Mouse (Mus musculus) left cerebral cortex, postnatal 4 days (tissue): Measurements from ENCODE around the gene Msantd4. TPM values are rescaled to one million over a fixed set of nuclear protein-coding genes. Genes with fewer than 3 reads are reported as not detected.
"Not testable (repeated sequence)": the region's sequence is repeated elsewhere in the genome, so short reads cannot be mapped to it uniquely, and the experiment has no call there.

ENCODE experiments used
- DNase-seq: peaks from one replicate; pipeline ENCODE4 v3.0.0-alpha.2; 2022
- intact Hi-C: fragments of 180-260 bp; cut with DNase I; formaldehyde crosslinking; loops from one replicate; pipeline ENCODE4 v1.15.1; 2025
- microRNA-seq: library from miRNA; unstranded; fragments of <30 nt; microRNA quantifications from one replicate; pipeline ENCODE4 v1.2.0, GENCODE M21; 2022
- total RNA-seq, 2 experiments: library from RNA; stranded (reverse); gene quantifications; 2 replicates each; pipeline ENCODE4 v1.2.3; 2021

Msantd4 gene
- total RNA-seq, result 10 to 100 TPM; 41.6 to 44.9 TPM

DNA sequence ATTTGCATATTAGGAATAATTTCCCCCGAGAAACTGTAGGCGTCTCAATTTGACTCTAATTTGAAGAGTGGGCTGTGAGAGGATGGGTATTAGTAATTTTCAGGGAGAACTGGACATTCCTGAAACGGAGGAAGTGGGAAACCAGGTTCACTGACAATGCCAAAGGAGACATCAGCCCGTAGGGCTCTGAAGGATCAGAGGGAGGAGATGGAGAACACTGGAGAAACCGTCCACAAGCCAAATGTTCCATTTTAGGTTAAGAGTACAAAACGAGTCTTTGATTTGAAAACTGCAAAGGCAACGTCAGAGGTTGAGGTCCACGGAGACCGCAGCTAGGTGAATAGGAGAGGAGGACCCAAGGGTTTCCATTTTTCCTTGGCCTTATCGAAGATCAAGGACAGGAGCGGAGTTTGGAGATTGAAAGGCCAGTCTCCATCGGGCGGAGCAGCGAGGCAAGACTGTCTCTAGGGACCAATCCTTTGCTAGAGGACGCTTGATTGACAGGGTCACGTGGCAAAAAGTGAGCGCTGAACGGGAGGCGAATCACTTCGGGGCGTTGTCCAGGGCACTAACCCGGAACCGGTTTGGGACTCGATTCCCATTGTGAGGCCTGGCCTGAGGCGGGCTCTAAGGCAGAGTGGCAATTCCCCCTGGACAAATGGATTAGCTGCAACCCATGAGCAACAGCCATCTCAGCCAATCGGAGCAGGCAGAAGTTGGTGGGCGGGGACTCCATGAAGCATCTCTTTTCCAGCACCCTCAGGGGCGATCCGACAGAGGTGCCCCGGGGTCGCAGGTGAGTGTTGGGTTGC is at the start of gene Msantd4:
Gene Msantd4, plus strand, starts transcription at position 735 of the 812 bp plus-strand sequence.
- peak; percentile 98 for DNase-seq
- intact Hi-C loops, result no loop called here

DNA sequence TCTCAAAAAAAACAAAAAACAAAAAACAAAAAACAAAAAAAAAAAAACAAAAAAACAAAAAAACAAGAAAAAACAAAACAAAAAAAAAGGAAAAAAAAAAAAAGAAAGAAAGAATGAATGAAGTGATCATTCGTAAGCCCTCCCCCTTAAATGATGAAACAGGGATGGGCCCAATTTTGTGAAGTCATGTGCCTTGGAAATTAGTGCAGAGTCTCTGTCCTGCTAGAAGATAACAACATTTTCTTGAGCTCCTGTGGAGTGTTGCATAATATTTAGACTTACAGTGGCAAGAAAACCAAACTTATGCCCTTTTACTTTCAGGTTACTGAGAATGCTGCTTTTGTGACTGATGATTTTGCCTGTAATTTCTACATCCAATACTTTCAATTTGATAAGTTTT is 23.2 kb upstream of the Msantd4 start:
- DNase-seq, result no peak
- intact Hi-C loops, result no loop called here

DNA sequence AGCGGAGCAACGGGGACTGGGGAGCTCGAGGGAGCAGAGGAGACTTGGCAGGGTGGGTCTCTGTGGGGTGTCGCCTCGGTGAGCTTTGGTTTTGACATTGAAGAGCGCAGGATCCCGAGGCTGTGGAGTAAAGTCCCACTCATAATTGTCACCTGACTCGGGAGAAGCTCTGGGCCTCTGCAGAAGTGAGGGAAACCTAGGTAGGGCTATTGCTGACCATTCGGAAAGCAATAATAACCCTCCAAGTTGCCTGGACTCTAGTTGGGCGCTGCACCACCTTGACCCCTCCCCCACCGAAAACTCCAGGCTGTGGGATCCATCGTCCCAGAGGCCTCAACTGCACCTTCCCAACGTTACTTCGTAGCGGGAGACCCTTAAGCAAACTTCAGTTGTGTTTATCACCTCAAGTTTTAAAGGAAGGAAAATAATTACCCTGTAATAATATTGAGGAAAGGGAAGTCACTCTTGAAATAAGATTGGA is 318 bp downstream of the Msantd4 start:
- no peak for DNase-seq
- intact Hi-C loops, result no loop called here

DNA sequence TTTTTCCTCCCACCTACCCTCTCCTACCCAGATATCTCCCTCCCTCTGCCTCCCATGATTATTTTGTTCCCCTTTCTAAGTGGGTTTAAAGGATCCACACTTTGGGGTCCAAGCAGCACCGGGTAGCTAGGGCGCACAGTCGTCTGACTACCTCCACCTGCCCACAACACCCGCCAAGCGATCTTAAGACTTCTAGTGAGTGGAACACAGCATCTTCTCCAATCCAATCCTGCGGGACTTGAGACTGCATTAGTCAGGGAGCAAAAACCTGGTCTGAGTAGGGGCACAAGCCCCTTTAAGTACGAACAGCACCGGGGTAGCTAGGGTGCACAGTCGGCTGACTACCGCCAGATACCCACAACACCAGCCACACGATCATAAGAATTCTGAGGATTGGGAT is 24.4 kb downstream of the Msantd4 start:
- DNase-seq, intact Hi-C loops: not testable (repeated sequence)

Small RNA genes within 50 kb of the gene (microRNA-seq; reads per million reads assigned to microRNA genes)
- gene Gm23992, result not detected

Other genes with a start within 250 kb of the Msantd4 start
- gene Aasdhppt, start 67.1 kb upstream of the Msantd4 start, total RNA-seq, result 10 to 100 TPM; 25.1 to 26.9 TPM
- gene Kbtbd3, start 66.7 kb upstream of the Msantd4 start, total RNA-seq, result 10 to 100 TPM in 1 of 2 experiments, 1 to 10 TPM in 1; 8.0 to 10.5 TPM